Mouse (Mus musculus) embryo, embryonic 11.5 days (tissue): ENCODE measurements around the gene Zdhhc9.

Experiments used
- DNase-seq: peaks from one replicate; pipeline ENCODE4 v3.0.0-alpha.2; 2012; ENCODE audit warnings: low read depth, low spot score

The Zdhhc9 gene

GRCm38 (mm10) chrX:48181844-48182243, 26.8 kb downstream of the Zdhhc9 start:
- DNase-seq = no peak

- DNase-seq = no peak
Observed at GRCm38 (mm10) chrX:48170368-48170767, 38.3 kb downstream of the Zdhhc9 start.

- DNase-seq = no peak
Observed at GRCm38 (mm10) chrX:48169892-48170291, 38.8 kb downstream of the Zdhhc9 start.

- no peak for DNase-seq
Observed at GRCm38 (mm10) chrX:48158229-48158919, 50.3 kb downstream of the Zdhhc9 start.

- DNase-seq = no peak
Observed at GRCm38 (mm10) chrX:48157396-48157795, 51.3 kb downstream of the Zdhhc9 start.

GRCm38 (mm10) chrX:48155489-48155888, 53.2 kb downstream of the Zdhhc9 start:
- DNase-seq = no peak

GRCm38 (mm10) chrX:48153949-48154348, 54.7 kb downstream of the Zdhhc9 start:
- no peak for DNase-seq

GRCm38 (mm10) chrX:48153414-48153813, 55.3 kb downstream of the Zdhhc9 start:
- no peak for DNase-seq

- DNase-seq = no peak
Observed at GRCm38 (mm10) chrX:48152106-48152505, 56.6 kb downstream of the Zdhhc9 start.

- DNase-seq = no peak
Observed at GRCm38 (mm10) chrX:48147741-48148186, 60.9 kb downstream of the Zdhhc9 start.

GRCm38 (mm10) chrX:48147226-48147625, 61.5 kb downstream of the Zdhhc9 start:
- no peak for DNase-seq

- no peak for DNase-seq
Observed at GRCm38 (mm10) chrX:48146262-48146661, 62.4 kb downstream of the Zdhhc9 start, which contains the start of gene Sash3. Gene Sash3 (plus strand): TSS chrX:48146436.

GRCm38 (mm10) chrX:48143415-48144335, 65.0 kb downstream of the Zdhhc9 start:
- DNase-seq = no peak

- no peak for DNase-seq
Observed at GRCm38 (mm10) chrX:48141481-48141880, 67.2 kb downstream of the Zdhhc9 start.

- no peak for DNase-seq
Observed at GRCm38 (mm10) chrX:48140286-48140877, 68.3 kb downstream of the Zdhhc9 start.

GRCm38 (mm10) chrX:48139368-48140285, 69.1 kb downstream of the Zdhhc9 start:
- DNase-seq = no peak

GRCm38 (mm10) chrX:48138539-48139275, 70.0 kb downstream of the Zdhhc9 start:
- no peak for DNase-seq

GRCm38 (mm10) chrX:48138011-48138410, 70.7 kb downstream of the Zdhhc9 start:
- DNase-seq = no peak

GRCm38 (mm10) chrX:48136935-48137334, 71.7 kb downstream of the Zdhhc9 start:
- DNase-seq = no peak

- no peak for DNase-seq
Observed at GRCm38 (mm10) chrX:48129167-48129566, 79.5 kb downstream of the Zdhhc9 start.
